Mouse (Mus musculus) layer of hippocampus, adult 8-10 months (tissue): Measurements from ENCODE around the gene Sult1e1. TPM values are rescaled to one million over a fixed set of nuclear protein-coding genes. Genes with fewer than 3 reads are reported as not detected.

Experiments used
- microRNA-seq, 2 experiments: library from miRNA; unstranded; fragments of <30 nt; microRNA quantifications; one replicate each; pipeline ENCODE4 v1.2.0; 2022
- total RNA-seq, 4 experiments: library from RNA; stranded (reverse); gene quantifications; 2 replicates each; pipeline ENCODE4 v1.2.4; 2022

The Sult1e1 gene
- total RNA-seq, 4 experiments from 2014 or later, result not detected

Small RNAs within 50 kb of the gene (microRNA-seq; reads per million reads assigned to microRNA genes)
- 0 reads per million in 2 experiments for gene Mir3969

Other genes starting within 250 kb of the Sult1e1 start
- gene Ugt2b38, start 167.4 kb downstream of the Sult1e1 start, total RNA-seq, result not detected
- not detected for gene Ugt2a2, start 109.3 kb downstream of the Sult1e1 start, total RNA-seq
- gene Gm43638, start 104.8 kb downstream of the Sult1e1 start, total RNA-seq, result not detected
- not detected for gene Ugt2a1, start 100.7 kb downstream of the Sult1e1 start, total RNA-seq
- gene Sult1b1, start 53.4 kb downstream of the Sult1e1 start, total RNA-seq, result not detected
- gene Sult1d1, start 22.6 kb downstream of the Sult1e1 start, total RNA-seq, result not detected
- gene Csn1s1, start 74.6 kb upstream of the Sult1e1 start, total RNA-seq, result not detected
- gene Csn2, start 108.0 kb upstream of the Sult1e1 start, total RNA-seq, result under 1 TPM in 1 of 4 experiments, not detected in 3; 0.09 TPM
- not detected for gene Csn1s2a, start 183.0 kb upstream of the Sult1e1 start, total RNA-seq
- not detected for gene Csn1s2b, start 216.5 kb upstream of the Sult1e1 start, total RNA-seq
- gene Prr27, start 234.1 kb upstream of the Sult1e1 start, total RNA-seq, result not detected